Mouse (Mus musculus) CH12.LX (cell line): Measurements from ENCODE around the gene Gm4340. TPM values are rescaled to one million over a fixed set of nuclear protein-coding genes. Genes with fewer than 3 reads are reported as not detected.

Source experiments
- DNase-seq: peaks from one replicate; pipeline ENCODE4 v3.0.0-alpha.2; 2013; ENCODE audit errors: extremely low read depth
- H3K27ac ChIP-seq: 2 replicates; pipeline ENCODE4 v1.5.1; 2012; ENCODE audit warnings: low read depth, mild to moderate bottlenecking, control low read depth, moderate library complexity; ENCODE audit not compliant: insufficient read depth
- H3K27me3 ChIP-seq: replicated peaks from 2 replicates; pipeline ENCODE3; 2012; ENCODE audit warnings: inconsistent platforms
- H3K36me3 ChIP-seq, 2 experiments: replicated peaks in 1 of 2; 2 replicates each; pipeline versions ENCODE3 to v1.6.1; 2012; ENCODE audit warnings: inconsistent platforms in 1 of 2, low read length in 1 of 2, mild to moderate bottlenecking in 1 of 2, mixed read lengths in 1 of 2, moderate library complexity in 1 of 2; ENCODE audit not compliant: control insufficient read depth in 1 of 2, insufficient read depth in 1 of 2
- H3K4me1 ChIP-seq, 2 experiments: 2 replicates each; pipeline ENCODE4 v1.6.1; 2012; ENCODE audit warnings: inconsistent platforms in 1 of 2, moderate library complexity in 1 of 2; ENCODE audit not compliant: insufficient read depth in 2 of 2, control insufficient read depth in 1 of 2
- H3K4me2 ChIP-seq: 2 replicates; pipeline ENCODE4 v1.6.1; 2012; ENCODE audit warnings: low read depth, mild to moderate bottlenecking, control low read depth; ENCODE audit not compliant: poor library complexity, insufficient read depth, severe bottlenecking
- H3K4me3 ChIP-seq, 3 experiments: fragments of 150-350 bp in 1 of 3; sonication (generic) in 1 of 3; replicated peaks in 1 of 3; 2 replicates each; pipeline versions ENCODE3 to v1.5.1; 2011 to 2012; ENCODE audit warnings: low read depth in 2 of 3, low read length in 2 of 3, mild to moderate bottlenecking in 2 of 3, moderate library complexity in 2 of 3, control low read depth in 1 of 3, improper control_type of control experiment in 1 of 3, inconsistent platforms in 1 of 3, mixed read lengths in 1 of 3; ENCODE audit not compliant: poor library complexity in 1 of 3
- H3K79me2 ChIP-seq: replicated peaks from 2 replicates; pipeline ENCODE4 v1.6.1; 2012; ENCODE audit warnings: mild to moderate bottlenecking, moderate library complexity; ENCODE audit not compliant: control insufficient read depth, poor library complexity, insufficient read depth, severe bottlenecking; ENCODE audit errors: extremely low read depth
- H3K9ac ChIP-seq: 2 replicates; pipeline ENCODE4 v1.6.1; 2012; ENCODE audit warnings: low read depth, mild to moderate bottlenecking, control low read depth, moderate library complexity; ENCODE audit not compliant: insufficient read depth
- H3K9me3 ChIP-seq: replicated peaks from 2 replicates; pipeline ENCODE3; 2012; ENCODE audit warnings: low read length, inconsistent platforms, mixed read lengths
- BHLHE40 ChIP-seq: IDR thresholded peaks from 2 replicates; pipeline ENCODE4 v1.6.1; 2011; ENCODE audit warnings: mild to moderate bottlenecking, low read depth, low read length, improper control_type of control experiment
- CHD2 ChIP-seq: IDR thresholded peaks from 2 replicates; pipeline ENCODE4 v1.6.1; 2011; ENCODE audit warnings: low read length, improper control_type of control experiment
- E2F4 ChIP-seq: IDR thresholded peaks from 2 replicates; pipeline ENCODE4 v1.6.1; 2011; ENCODE audit warnings: low read depth, low read length, improper control_type of control experiment; ENCODE audit not compliant: insufficient replicate concordance
- ELF1 ChIP-seq: IDR thresholded peaks from 2 replicates; pipeline ENCODE4 v1.6.1; 2014; ENCODE audit warnings: low read depth, mild to moderate bottlenecking, inconsistent platforms, low read length, improper control_type of control experiment
- ETS1 ChIP-seq: conservative IDR thresholded peaks from 2 replicates; pipeline ENCODE4 v1.6.1; 2012; ENCODE audit warnings: low read depth, mild to moderate bottlenecking, inconsistent platforms, low read length, improper control_type of control experiment, moderate library complexity
- HCFC1 ChIP-seq: IDR thresholded peaks from 2 replicates; pipeline ENCODE4 v1.6.1; 2012; ENCODE audit warnings: low read depth, mild to moderate bottlenecking, inconsistent platforms, low read length, improper control_type of control experiment
- IRF4 ChIP-seq: IDR thresholded peaks from 2 replicates; pipeline ENCODE4 v1.6.1; 2014; ENCODE audit warnings: low read depth, mild to moderate bottlenecking, inconsistent platforms, low read length, improper control_type of control experiment
- JUN ChIP-seq: IDR thresholded peaks from 2 replicates; pipeline ENCODE4 v1.6.1; 2011; ENCODE audit warnings: low read depth, mild to moderate bottlenecking, low read length, improper control_type of control experiment, moderate library complexity; ENCODE audit not compliant: insufficient read depth
- KAT2A ChIP-seq: IDR thresholded peaks from 2 replicates; pipeline ENCODE4 v1.6.1; 2012; ENCODE audit warnings: low read length, improper control_type of control experiment, inconsistent platforms; ENCODE audit not compliant: insufficient replicate concordance
- MAX ChIP-seq: IDR thresholded peaks from 2 replicates; pipeline ENCODE4 v1.6.1; 2011; ENCODE audit warnings: low read length, improper control_type of control experiment
- MAZ ChIP-seq: IDR thresholded peaks from 2 replicates; pipeline ENCODE4 v1.6.1; 2012; ENCODE audit warnings: low read depth, mild to moderate bottlenecking, inconsistent platforms, low read length, improper control_type of control experiment, moderate library complexity
- MEF2A ChIP-seq: IDR thresholded peaks from 2 replicates; pipeline ENCODE4 v1.6.1; 2014; ENCODE audit warnings: low read depth, mild to moderate bottlenecking, inconsistent platforms, low read length, improper control_type of control experiment, borderline replicate concordance
- MXI1 ChIP-seq: IDR thresholded peaks from 2 replicates; pipeline ENCODE4 v1.6.1; 2011; ENCODE audit warnings: mild to moderate bottlenecking, low read depth, low read length, improper control_type of control experiment
- NELFE ChIP-seq: IDR thresholded peaks from 2 replicates; pipeline ENCODE4 v1.6.1; 2011; ENCODE audit warnings: low read depth, low read length, improper control_type of control experiment
- PAX5 ChIP-seq: IDR thresholded peaks from 2 replicates; pipeline ENCODE4 v1.6.1; 2012; ENCODE audit warnings: low read length, inconsistent platforms, mixed read lengths
- POLR2AphosphoS2 ChIP-seq: IDR thresholded peaks from 2 replicates; pipeline ENCODE4 v1.6.1; 2011; ENCODE audit warnings: low read depth, low read length, improper control_type of control experiment
- RAD21 ChIP-seq: IDR thresholded peaks from 2 replicates; pipeline ENCODE4 v1.6.1; 2011; ENCODE audit warnings: low read depth, mild to moderate bottlenecking, low read length, improper control_type of control experiment, moderate library complexity
- RCOR1 ChIP-seq: conservative IDR thresholded peaks from 2 replicates; pipeline ENCODE4 v1.6.1; 2012; ENCODE audit warnings: low read depth, mild to moderate bottlenecking, inconsistent platforms, low read length, improper control_type of control experiment
- SIN3A ChIP-seq: IDR thresholded peaks from 2 replicates; pipeline ENCODE4 v1.6.1; 2012; ENCODE audit warnings: low read length, improper control_type of control experiment, inconsistent platforms
- SMC3 ChIP-seq: IDR thresholded peaks from 2 replicates; pipeline ENCODE4 v1.6.1; 2011; ENCODE audit warnings: low read depth, low read length, improper control_type of control experiment
- TBP ChIP-seq: conservative IDR thresholded peaks from 2 replicates; pipeline ENCODE4 v1.6.1; 2011; ENCODE audit warnings: low read depth, low read length, improper control_type of control experiment
- TCF12 ChIP-seq: IDR thresholded peaks from 2 replicates; pipeline ENCODE4 v1.6.1; 2014; ENCODE audit warnings: low read depth, mild to moderate bottlenecking, inconsistent platforms, low read length, improper control_type of control experiment
- UBTF ChIP-seq: IDR thresholded peaks from 2 replicates; pipeline ENCODE4 v1.6.1; 2012; ENCODE audit warnings: low read depth, mild to moderate bottlenecking, inconsistent platforms, low read length, improper control_type of control experiment, moderate library complexity
- USF1 ChIP-seq: IDR thresholded peaks from 2 replicates; pipeline ENCODE4 v1.6.1; 2014; ENCODE audit warnings: low read depth, mild to moderate bottlenecking, inconsistent platforms, low read length, improper control_type of control experiment
- USF2 ChIP-seq: conservative IDR thresholded peaks from 2 replicates; pipeline ENCODE4 v1.6.1; 2011; ENCODE audit warnings: low read depth, low read length, improper control_type of control experiment
- ZKSCAN1 ChIP-seq: IDR thresholded peaks from 2 replicates; pipeline ENCODE4 v1.6.1; 2012; ENCODE audit warnings: low read depth, inconsistent platforms, low read length, improper control_type of control experiment, borderline replicate concordance
- ZMIZ1 ChIP-seq: IDR thresholded peaks from 2 replicates; pipeline ENCODE4 v1.6.1; 2012; ENCODE audit warnings: low read depth, mild to moderate bottlenecking, inconsistent platforms, low read length, improper control_type of control experiment
- dilution Hi-C: fragments of 300-500 bp; cut with MboI; formaldehyde crosslinking; loops from 2 replicates; pipeline ENCODE4 v1.14.3; 2020; ENCODE audit warnings: low sequenced_read_pairs; ENCODE audit not compliant: extremely low pct_unique_long_range_greater_than_20kb, extremely low pct_ligation_motif_present
- in situ Hi-C: fragments of 300-500 bp; cut with MboI; formaldehyde crosslinking; loops from 3 replicates; pipeline ENCODE4 v1.14.3; 2019; ENCODE audit warnings: low sequenced_read_pairs, low pct_ligation_motif_present, low pct_unique_long_range_greater_than_20kb, mixed read lengths
- polyA plus RNA-seq: library from polyadenylated mRNA; unstranded; fragments of >175 nt; gene quantifications from 2 replicates; pipeline ENCODE4 v1.2.1, GENCODE M21; 2012; ENCODE audit warnings: low read depth; ENCODE audit not compliant: insufficient read length
- total RNA-seq, 2 experiments: library from RNA; depleted of rRNA; stranded (reverse); fragments of 300-350 nt in 1 of 2; fragments of >200 nt in 1 of 2; gene quantifications; 2 replicates each; pipeline ENCODE4 v1.2.3; 2012 to 2014

Gm4340 gene
- total and polyA plus RNA-seq, 3 experiments = not detected

- no peak overlapping the region for H3K4me3 ChIP-seq
- TF ChIP-seq E2F4 (no peak), SIN3A (no peak), SMC3 (no peak), BHLHE40 (no peak), JUN (no peak), MAX (no peak), MXI1 (no peak), UBTF (no peak), TBP (no peak), USF2 (no peak)
- TF ChIP-seq, all 38 proteins: peak for 0
- H3K9ac ChIP-seq = no peak overlapping the region
- H3K4me2 ChIP-seq = no peak overlapping the region
- no peaks in the 10 kb centered on the region for H3K27me3 ChIP-seq
- in situ Hi-C loops (no loop called here), dilution Hi-C loops (no loop called here)
- no peaks in the 10 kb centered on the region for H3K4me1 ChIP-seq
- no peaks in the 10 kb centered on the region for H3K79me2 ChIP-seq
- peaks cover 37% of the 10 kb centered on the region for H3K9me3 ChIP-seq
- DNase-seq = no peak
- H3K27ac ChIP-seq = no peak overlapping the region
- H3K36me3 ChIP-seq = no peaks in the 10 kb centered on the region
Measured at GRCm38 (mm10) chr10:104209655-104210054, 15.8 kb downstream of the Gm4340 start.

- dilution Hi-C loops = no loop called here
- DNase-seq = no peak
- H3K27ac ChIP-seq = no peak overlapping the region
Measured at GRCm38 (mm10) chr10:104210268-104210990, 16.6 kb downstream of the Gm4340 start.

More at GRCm38 (mm10) chr10:104210268-104210990, 16.6 kb downstream of the Gm4340 start:
- Histone ChIP-seq H3K36me3 (no peaks in the 10 kb centered on the region), H3K79me2 (no peaks in the 10 kb centered on the region), H3K4me3 (no peak overlapping the region), H3K9me3 (peaks cover 40% of the 10 kb centered on the region), H3K4me1 (no peaks in the 10 kb centered on the region), H3K4me2 (no peak overlapping the region), H3K27me3 (no peaks in the 10 kb centered on the region), H3K9ac (no peak overlapping the region)
- in situ Hi-C loops = no loop called here
- TF ChIP-seq ELF1 = no peak
- no peak for TF ChIP-seq USF1
- no peak for TF ChIP-seq UBTF
- no peak for TF ChIP-seq POLR2AphosphoS2
- no peak for TF ChIP-seq NELFE
- no peak for TF ChIP-seq ETS1
- TF ChIP-seq TCF12 = no peak
- TF ChIP-seq HCFC1 = no peak
- TF ChIP-seq KAT2A = no peak
- TF ChIP-seq IRF4 = no peak
- no peak for TF ChIP-seq MEF2A
- no peak for TF ChIP-seq PAX5
- no peak for TF ChIP-seq RAD21
- no peak for TF ChIP-seq TBP
- no peak for TF ChIP-seq ZMIZ1
- TF ChIP-seq CHD2 = no peak
- TF ChIP-seq MAZ = no peak
- no peak for TF ChIP-seq ZKSCAN1
- no peak for TF ChIP-seq RCOR1
